Mouse (Mus musculus) small intestine, adult 2 months (tissue): Measurements from ENCODE around the gene Eef1akmt2. TPM values are rescaled to one million over a fixed set of nuclear protein-coding genes. Genes with fewer than 3 reads are reported as not detected.

ENCODE experiments used
- H3K27ac ChIP-seq: fragments of 200-500 bp; 2 replicates; pipeline ENCODE4 v1.5.1; 2012; ENCODE audit warnings: low read depth, low read length, control low read depth, inconsistent platforms; ENCODE audit not compliant: insufficient read depth
- H3K27me3 ChIP-seq: fragments of 200-500 bp; 2 replicates; pipeline ENCODE4 v1.6.1; 2012; ENCODE audit warnings: mild to moderate bottlenecking, moderate library complexity, low read length, inconsistent platforms; ENCODE audit not compliant: control insufficient read depth, insufficient read depth
- H3K36me3 ChIP-seq: fragments of 200-500 bp; 2 replicates; pipeline ENCODE4 v1.6.1; 2012; ENCODE audit warnings: mild to moderate bottlenecking, low read length, control low read depth, inconsistent platforms; ENCODE audit not compliant: control insufficient read depth, insufficient read depth
- H3K4me1 ChIP-seq: fragments of 200-500 bp; 2 replicates; pipeline ENCODE4 v1.6.1; 2012; ENCODE audit warnings: low read length, inconsistent platforms, mixed read lengths; ENCODE audit not compliant: control insufficient read depth, insufficient read depth, insufficient read length
- H3K4me3 ChIP-seq: fragments of 200-500 bp; 2 replicates; pipeline ENCODE4 v1.5.1; 2012; ENCODE audit warnings: low read depth, mild to moderate bottlenecking, control low read depth, inconsistent platforms, low read length, moderate library complexity
- CTCF ChIP-seq: fragments of 200-500 bp; IDR thresholded peaks from 2 replicates; pipeline ENCODE4 v1.5.1; 2012; ENCODE audit warnings: low read depth, mild to moderate bottlenecking, control low read depth, inconsistent platforms, low read length, moderate library complexity, mixed read lengths; ENCODE audit not compliant: insufficient replicate concordance, insufficient read length; ENCODE audit errors: extremely low read depth
- POLR2A ChIP-seq: fragments of 200-500 bp; IDR thresholded peaks from 2 replicates; pipeline ENCODE4 v1.6.1; 2012; ENCODE audit warnings: low read depth, mild to moderate bottlenecking, control low read depth, inconsistent platforms, low read length, moderate library complexity
- WGBS: fragments of 180-500 bp; shearing (Covaris S2); methylation state at CpG from one replicate; pipeline ENCODE4 v1.1.7; 2018; 5-methylcytosine and 5-hydroxymethylcytosine counted together
- polyA plus RNA-seq: library from polyadenylated mRNA; depleted of rRNA; stranded (reverse); fragments of >200 nt; gene quantifications from 2 replicates; pipeline ENCODE4 v1.2.3, GENCODE M21; 2012

Gene Eef1akmt2
- polyA plus RNA-seq, 1 experiment, result 1.1 TPM

- no peak for TF ChIP-seq CTCF
- H3K27me3 ChIP-seq, result no peaks in the 10 kb centered on the region
- no peak overlapping the region for H3K27ac ChIP-seq
- no peaks in the 10 kb centered on the region for H3K36me3 ChIP-seq
- H3K4me3 ChIP-seq, result no peak overlapping the region
- H3K4me1 ChIP-seq, result no peaks in the 10 kb centered on the region
- WGBS, result 93% methylated on average over 1 of the region's 1 CpGs
Observed at GRCm38 (mm10) chr7:132893336-132893735, 40.9 kb upstream of the Eef1akmt2 start.

GRCm38 (mm10) chr7:132892806-132893205 is 40.3 kb upstream of the Eef1akmt2 start:
- Histone ChIP-seq H3K4me1 (no peaks in the 10 kb centered on the region), H3K27me3 (no peaks in the 10 kb centered on the region), H3K27ac (no peak overlapping the region), H3K4me3 (no peak overlapping the region), H3K36me3 (no peaks in the 10 kb centered on the region)
- WGBS, result 78% methylated on average over 7 of the region's 7 CpGs
- no peak for TF ChIP-seq POLR2A
- no peak for TF ChIP-seq CTCF

- Histone ChIP-seq H3K27me3 (no peaks in the 10 kb centered on the region), H3K4me1 (no peaks in the 10 kb centered on the region), H3K4me3 (no peak overlapping the region), H3K36me3 (no peaks in the 10 kb centered on the region), H3K27ac (no peak overlapping the region)
- no peak for TF ChIP-seq CTCF
- TF ChIP-seq POLR2A, result no peak
- WGBS, result 72% methylated on average over 4 of the region's 4 CpGs
Observed at GRCm38 (mm10) chr7:132892311-132892661, 39.8 kb upstream of the Eef1akmt2 start.

- no peak overlapping the region for H3K4me3 ChIP-seq
- H3K4me1 ChIP-seq, result no peaks in the 10 kb centered on the region
- no peak overlapping the region for H3K27ac ChIP-seq
- H3K36me3 ChIP-seq, result no peaks in the 10 kb centered on the region
- WGBS, result 69% methylated on average over 5 of the region's 5 CpGs
- no peaks in the 10 kb centered on the region for H3K27me3 ChIP-seq
- TF ChIP-seq CTCF (no peak), POLR2A (no peak)
Observed at GRCm38 (mm10) chr7:132891561-132892310, 39.3 kb upstream of the Eef1akmt2 start.

- TF ChIP-seq CTCF (no peak), POLR2A (no peak)
- 86% methylated on average over 5 of the region's 5 CpGs for WGBS
- no peaks in the 10 kb centered on the region for H3K27me3 ChIP-seq
- H3K4me1 ChIP-seq, result no peaks in the 10 kb centered on the region
- 0 out of 2 replicates have a peak, but pooled peaks cover 2% of the 10 kb centered on the region for H3K36me3 ChIP-seq
- H3K4me3 ChIP-seq, result no peak overlapping the region
- H3K27ac ChIP-seq, result no peak overlapping the region
Observed at GRCm38 (mm10) chr7:132890201-132890600, 37.7 kb upstream of the Eef1akmt2 start.

GRCm38 (mm10) chr7:132889691-132890090 is 37.2 kb upstream of the Eef1akmt2 start:
- WGBS, result 93% methylated on average over 8 of the region's 8 CpGs
- Histone ChIP-seq H3K27me3 (no peaks in the 10 kb centered on the region), H3K27ac (no peak overlapping the region), H3K4me3 (no peak overlapping the region), H3K4me1 (no peaks in the 10 kb centered on the region), H3K36me3 (peaks cover 2% of the 10 kb centered on the region; the same call in 1 of the 2 replicates)
- TF ChIP-seq POLR2A (no peak), CTCF (no peak)

- Histone ChIP-seq H3K4me3 (no peak overlapping the region), H3K4me1 (no peaks in the 10 kb centered on the region), H3K27ac (no peak overlapping the region), H3K36me3 (peaks cover 9% of the 10 kb centered on the region), H3K27me3 (no peaks in the 10 kb centered on the region)
- 67% methylated on average over 4 of the region's 4 CpGs for WGBS
- TF ChIP-seq CTCF (no peak), POLR2A (no peak)
Observed at GRCm38 (mm10) chr7:132888518-132889249, 36.2 kb upstream of the Eef1akmt2 start.
